Mouse (Mus musculus) heart, postnatal 0 days (tissue): ENCODE measurements around the gene Ushbp1. TPM values are rescaled to one million over a fixed set of nuclear protein-coding genes. Genes with fewer than 3 reads are reported as not detected.
"Not testable (repeated sequence)": the region's sequence is repeated elsewhere in the genome, so short reads cannot be mapped to it uniquely, and the experiment has no call there.

ENCODE experiments used
- ATAC-seq: fragments of 200-750 bp; cut with Nextera tagmentation; 2 replicates; pipeline ENCODE4 v1.8.0; 2017; ENCODE audit warnings: low read depth, moderate number of reproducible peaks, moderate library complexity; ENCODE audit not compliant: insufficient read depth
- DNase-seq: peaks from one replicate; pipeline ENCODE4 v3.0.0-alpha.2; 2016; ENCODE audit warnings: low spot score
- H3K27ac ChIP-seq: fragments of 300-500 bp; sonication (generic); 2 replicates; pipeline ENCODE4 v1.5.1; 2014; ENCODE audit warnings: low read depth, mild to moderate bottlenecking
- H3K27me3 ChIP-seq: fragments of 300-500 bp; sonication (generic); 2 replicates; pipeline ENCODE4 v1.6.1; 2014; ENCODE audit warnings: low read length, mixed read lengths; ENCODE audit not compliant: control insufficient read depth, insufficient read depth
- H3K36me3 ChIP-seq: fragments of 300-500 bp; sonication (generic); replicated peaks from 2 replicates; pipeline ENCODE4 v1.6.1; 2014; ENCODE audit warnings: low read length, mixed read lengths; ENCODE audit not compliant: control insufficient read depth, insufficient read depth
- H3K4me1 ChIP-seq: fragments of 300-500 bp; sonication (generic); 2 replicates; pipeline ENCODE4 v1.6.1; 2014; ENCODE audit warnings: antibody characterized with exemption; ENCODE audit not compliant: control insufficient read depth, insufficient read depth
- H3K4me2 ChIP-seq: fragments of 300-500 bp; sonication (generic); 2 replicates; pipeline ENCODE4 v1.6.1; 2014; ENCODE audit warnings: low read depth, mild to moderate bottlenecking, low read length, moderate library complexity
- H3K4me3 ChIP-seq: fragments of 300-500 bp; sonication (generic); 2 replicates; pipeline ENCODE4 v1.5.1; 2014; ENCODE audit warnings: low read depth, low read length
- H3K9ac ChIP-seq: fragments of 300-500 bp; sonication (generic); replicated peaks from 2 replicates; pipeline ENCODE4 v1.6.1; 2014; ENCODE audit warnings: low read depth, low read length, mixed read lengths
- H3K9me3 ChIP-seq: fragments of 300-500 bp; sonication (generic); replicated peaks from 2 replicates; pipeline ENCODE4 v1.6.1; 2016; ENCODE audit warnings: low read length; ENCODE audit not compliant: control insufficient read depth
- CTCF ChIP-seq: IDR thresholded peaks from 2 replicates; pipeline ENCODE4 v1.5.1; 2016; ENCODE audit warnings: antibody characterized with exemption, control low read depth, low read depth
- EP300 ChIP-seq: IDR thresholded peaks from 2 replicates; pipeline ENCODE4 v1.6.1; 2016; ENCODE audit warnings: antibody characterized with exemption, low read depth
- WGBS: fragments of 180-500 bp; shearing (Covaris S2); extraction: QIAGEN DNeasy Blood & Tissue Kit; methylation state at CpG from one replicate; pipeline ENCODE4 v1.1.7; 2014; 5-methylcytosine and 5-hydroxymethylcytosine counted together
- polyA plus RNA-seq: library from polyadenylated mRNA; unstranded; fragments of >200 nt; fragmentation: Nextera tagmentation; extraction: Ambion mirVana; gene quantifications from 2 replicates; pipeline ENCODE4 v1.2.1, GENCODE M21; 2015
- total RNA-seq: library from RNA; depleted of rRNA; stranded (reverse); fragments of >200 nt; gene quantifications from 2 replicates; pipeline ENCODE4 v1.2.3, GENCODE M21; 2014; ENCODE audit warnings: low replicate concordance; rRNA removed

Ushbp1 gene
- 23.9 and 47.3 TPM in 2 replicates for total RNA-seq
- 21.6 and 22.1 TPM in 2 replicates for polyA plus RNA-seq

DNA sequence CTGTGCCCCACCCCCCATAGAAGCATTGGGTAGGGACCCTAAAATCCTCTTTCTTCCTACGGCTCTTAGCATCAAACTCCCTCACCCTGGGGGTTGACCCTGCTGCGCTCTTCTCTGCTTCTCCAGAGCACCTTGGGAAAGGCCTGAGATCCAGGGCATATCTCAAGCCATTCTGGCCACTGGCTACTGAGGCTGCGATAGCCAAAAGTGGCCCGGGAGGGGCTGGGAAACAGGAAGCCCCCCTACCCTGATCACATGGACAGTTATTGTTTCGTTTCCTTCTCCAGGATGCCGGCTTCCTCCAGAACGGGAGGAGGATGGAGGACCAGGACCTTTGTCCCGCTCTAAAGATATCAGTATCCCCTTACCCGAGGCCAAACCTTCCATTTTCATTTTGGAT lies at the start of gene Ushbp1:
Ushbp1 (minus strand) TSS at position 174 of the 400 bp plus-strand sequence.
- WGBS, result 66% methylated on average over 9 of the region's 9 CpGs
- H3K36me3 ChIP-seq, result peaks cover 17% of the 10 kb centered on the region
- ATAC-seq, result 0 out of 2 replicates have a peak, but pooled peaks have one; percentile 14
- no peaks in the 10 kb centered on the region for H3K9me3 ChIP-seq
- H3K9ac ChIP-seq, result peak within 1 kb of the TSS; percentile 31
- TF ChIP-seq EP300 (peak; percentile 71; the same call in 1 of the 2 replicates), CTCF (no peak)
- H3K27ac ChIP-seq, result peak within 1 kb of the TSS; percentile 87
- no peaks in the 10 kb centered on the region for H3K27me3 ChIP-seq
- peak within 1 kb of the TSS; percentile 85 for H3K4me2 ChIP-seq
- H3K4me3 ChIP-seq, result peak within 1 kb of the TSS; percentile 86
- no peak for DNase-seq
- H3K4me1 ChIP-seq, result no peaks in the 10 kb centered on the region

DNA sequence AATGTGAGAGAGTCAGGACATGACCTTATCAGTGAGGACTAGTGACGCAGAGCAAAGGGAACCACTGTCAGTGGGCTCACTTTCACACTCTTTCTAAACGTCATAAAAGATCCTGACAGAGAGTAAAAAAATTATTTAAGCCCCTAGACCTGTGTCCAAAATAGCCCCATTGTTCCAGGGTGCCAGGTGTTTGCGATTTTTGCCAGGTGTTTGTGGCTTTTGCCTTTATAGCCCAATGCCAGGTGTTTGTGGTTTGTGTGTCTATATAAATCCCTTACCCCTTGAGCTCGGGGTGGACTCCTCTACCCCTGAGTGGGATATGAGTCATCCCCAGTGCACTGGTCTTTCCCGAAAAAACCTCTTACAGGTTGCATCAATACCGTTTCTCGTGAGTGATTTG lies 49.5 kb upstream of the Ushbp1 start:
- Histone ChIP-seq H3K4me2 (no peak overlapping the region), H3K27me3 (0 out of 2 replicates have a peak, but pooled peaks cover 9% of the 10 kb centered on the region), H3K4me3 (no peak overlapping the region), H3K4me1 (no peaks in the 10 kb centered on the region), H3K9ac (no peak overlapping the region), H3K9me3 (no peaks in the 10 kb centered on the region), H3K27ac (no peak overlapping the region), H3K36me3 (no peaks in the 10 kb centered on the region)
- ATAC-seq (no peak), DNase-seq (no peak)
- no peak for TF ChIP-seq CTCF
- TF ChIP-seq EP300, result no peak
- 66% methylated on average over 7 of the region's 7 CpGs for WGBS

DNA sequence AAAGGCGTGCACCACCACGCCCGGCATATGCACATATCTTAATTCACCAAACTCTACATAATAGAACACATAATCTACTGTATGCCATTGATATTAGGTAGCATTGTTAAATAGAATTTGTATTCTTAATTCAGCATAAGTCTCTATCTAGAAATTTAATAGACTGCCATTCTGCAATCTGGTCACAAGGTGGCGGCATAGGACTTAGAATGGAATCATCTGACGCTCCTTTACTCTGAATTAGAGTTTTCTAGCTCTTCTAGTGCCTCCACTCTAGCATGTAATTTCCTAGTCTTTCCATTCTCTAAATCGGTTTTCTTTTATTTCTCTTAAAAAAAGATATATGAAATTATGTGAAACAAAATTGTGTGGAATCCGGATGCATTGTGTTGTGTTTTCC lies 45.8 kb upstream of the Ushbp1 start:
- DNase-seq (peak; percentile 82), ATAC-seq (no peak)
- Histone ChIP-seq H3K27ac (no peak overlapping the region), H3K27me3 (0 out of 2 replicates have a peak, but pooled peaks cover 9% of the 10 kb centered on the region), H3K9ac (no peak overlapping the region), H3K4me2 (no peak overlapping the region), H3K36me3 (no peaks in the 10 kb centered on the region), H3K4me1 (no peaks in the 10 kb centered on the region), H3K9me3 (no peaks in the 10 kb centered on the region), H3K4me3 (no peak overlapping the region)
- peak; percentile 84 for TF ChIP-seq CTCF
- no peak for TF ChIP-seq EP300
- WGBS, result 0% methylated on average over 7 of the region's 7 CpGs

DNA sequence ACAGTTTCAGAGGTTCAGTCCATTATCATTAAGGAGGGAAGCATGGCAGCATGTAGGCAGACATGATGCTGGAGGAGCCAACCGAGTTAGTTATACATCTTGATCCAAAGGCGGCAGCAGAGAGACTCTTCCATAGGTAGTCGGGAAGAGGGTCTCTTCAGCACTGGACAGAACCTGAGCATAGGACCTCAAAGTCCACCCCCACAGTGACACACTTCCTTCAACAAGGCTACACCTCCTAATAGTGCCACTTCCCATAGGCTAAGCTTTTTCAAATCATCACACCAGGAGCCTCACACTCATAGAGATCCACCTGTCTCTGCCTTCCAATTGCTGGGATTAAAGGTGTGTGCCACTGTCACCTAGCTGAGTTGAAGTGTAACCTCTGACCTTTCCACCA lies 41.4 kb upstream of the Ushbp1 start:
- Histone ChIP-seq H3K27me3 (0 out of 2 replicates have a peak, but pooled peaks cover 2% of the 10 kb centered on the region), H3K36me3 (no peaks in the 10 kb centered on the region), H3K4me2 (no peak overlapping the region), H3K4me1 (no peaks in the 10 kb centered on the region), H3K4me3 (no peak overlapping the region), H3K9ac (no peak overlapping the region), H3K27ac (no peak overlapping the region), H3K9me3 (no peaks in the 10 kb centered on the region)
- WGBS, result 38% methylated on average over 3 of the region's 3 CpGs
- ATAC-seq (no peak), DNase-seq (no peak)
- TF ChIP-seq CTCF, result no peak
- no peak for TF ChIP-seq EP300

DNA sequence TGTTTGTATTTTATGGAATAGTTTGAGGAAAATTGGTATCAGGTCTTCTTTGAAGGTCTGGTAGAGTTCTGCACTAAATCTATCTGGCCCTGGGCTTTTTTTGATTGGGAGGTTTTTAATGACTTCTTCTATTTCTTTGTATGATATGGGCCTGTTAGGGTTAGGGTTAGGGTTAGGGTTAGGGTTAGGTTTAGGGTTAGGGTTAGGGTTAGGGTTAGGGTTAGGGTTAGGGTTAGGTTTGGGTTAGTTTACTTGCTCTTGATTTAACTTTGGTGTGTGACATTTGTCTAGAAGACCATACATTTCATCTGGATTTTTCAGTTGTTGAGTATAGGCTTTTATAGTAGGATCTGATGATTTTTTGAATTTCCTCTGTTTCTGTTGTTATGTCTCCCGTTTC lies 37.3 kb upstream of the Ushbp1 start:
- not testable (repeated sequence) for H3K4me2 ChIP-seq, H3K27me3 ChIP-seq, H3K9ac ChIP-seq, DNase-seq, H3K4me3 ChIP-seq, H3K9me3 ChIP-seq, H3K27ac ChIP-seq, H3K36me3 ChIP-seq, H3K4me1 ChIP-seq, ATAC-seq
- WGBS, result 59% methylated on average over 1 of the region's 1 CpGs

DNA sequence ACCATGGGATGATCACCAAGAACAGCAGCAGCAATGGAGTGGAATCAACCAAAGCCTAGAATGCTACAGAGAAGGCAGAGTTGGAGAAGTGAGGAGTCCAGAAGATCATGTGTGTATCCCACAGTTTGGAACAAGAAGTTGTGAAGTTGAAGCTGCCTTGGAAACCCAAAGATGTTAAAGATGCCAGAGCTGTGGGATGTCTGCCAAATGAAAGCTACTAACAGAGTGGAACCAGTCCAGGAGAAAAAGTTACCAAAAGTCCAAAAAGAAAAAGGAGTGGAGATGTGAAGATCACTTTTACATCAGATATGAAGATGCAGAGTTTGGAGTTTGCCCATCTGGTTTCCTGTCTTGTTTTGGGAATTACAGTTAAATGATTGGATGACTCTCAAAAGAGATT lies 26.5 kb upstream of the Ushbp1 start:
- Histone ChIP-seq H3K27ac (no peak overlapping the region), H3K9ac (no peak overlapping the region), H3K4me1 (no peaks in the 10 kb centered on the region), H3K4me3 (no peak overlapping the region), H3K9me3 (peaks cover 14% of the 10 kb centered on the region), H3K27me3 (no peaks in the 10 kb centered on the region), H3K36me3 (no peaks in the 10 kb centered on the region), H3K4me2 (no peak overlapping the region)
- TF ChIP-seq CTCF (no peak), EP300 (no peak)
- DNase-seq (no peak), ATAC-seq (no peak)
